Mouse (Mus musculus): ENCODE data around the gene F10. TPM values are rescaled to one million over a fixed set of nuclear protein-coding genes. Genes with fewer than 3 reads are reported as not detected.

F10 gene
- polyA plus RNA-seq, 1 experiment from 2014 or later, result 0.28 TPM

DNA sequence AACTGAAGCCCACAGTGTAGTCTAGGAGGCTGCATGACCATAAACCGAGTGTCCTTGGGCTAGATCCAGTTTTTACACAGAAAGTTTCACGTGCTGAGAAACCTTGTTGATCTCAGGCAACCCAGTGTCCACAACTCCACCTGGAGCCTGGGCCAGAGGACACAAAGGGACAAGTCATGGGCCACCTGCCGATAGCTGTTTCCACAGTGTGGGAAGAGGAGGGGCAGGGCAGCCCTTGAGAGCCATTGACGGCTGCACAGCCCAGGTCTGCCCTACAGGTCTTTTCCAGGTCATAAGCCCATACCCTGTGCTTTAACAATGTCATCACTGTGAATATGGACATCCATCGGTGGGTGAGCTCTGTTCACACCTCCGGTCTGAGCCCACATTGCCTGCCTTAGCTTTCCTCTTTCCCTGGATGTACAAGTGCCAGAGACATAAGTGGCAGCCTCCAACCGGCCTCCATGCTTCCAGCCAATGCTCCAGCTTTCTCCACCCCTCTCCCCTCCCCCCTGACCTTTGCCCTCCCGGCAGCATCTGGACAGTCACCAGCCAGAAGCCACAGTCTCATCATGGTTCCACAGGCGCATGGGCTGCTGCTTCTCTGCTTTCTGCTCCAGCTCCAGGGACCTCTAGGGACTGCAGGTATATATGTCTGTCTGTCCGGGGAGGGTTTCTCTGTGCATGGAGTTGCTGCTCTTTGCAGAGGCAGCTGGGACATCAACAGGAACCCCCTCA is 11.5 kb upstream of the F10 start, which contains the start of gene F7:
F7 (plus strand) TSS at position 548 of the 738 bp plus-strand sequence.
- Histone ChIP-seq H3K4me2 (replicated peaks) (no peak within 1 kb of the TSS), H3K9ac (no peak within 1 kb of the TSS), H3K36me3 (peaks cover 2% of the 10 kb centered on the region; the same call in 1 of the 2 replicates), H3K27ac (no peak within 1 kb of the TSS), H3K9me3 (no peaks in the 10 kb centered on the region), H3K27me3 (no peaks in the 10 kb centered on the region), H3K4me3 (no peak within 1 kb of the TSS), H3K4me1 (no peaks in the 10 kb centered on the region)
- no peak for ATAC-seq (ENCODE audit: low FRiP score, low read depth)
- WGBS, result 54% methylated on average over 10 of the region's 10 CpGs

DNA sequence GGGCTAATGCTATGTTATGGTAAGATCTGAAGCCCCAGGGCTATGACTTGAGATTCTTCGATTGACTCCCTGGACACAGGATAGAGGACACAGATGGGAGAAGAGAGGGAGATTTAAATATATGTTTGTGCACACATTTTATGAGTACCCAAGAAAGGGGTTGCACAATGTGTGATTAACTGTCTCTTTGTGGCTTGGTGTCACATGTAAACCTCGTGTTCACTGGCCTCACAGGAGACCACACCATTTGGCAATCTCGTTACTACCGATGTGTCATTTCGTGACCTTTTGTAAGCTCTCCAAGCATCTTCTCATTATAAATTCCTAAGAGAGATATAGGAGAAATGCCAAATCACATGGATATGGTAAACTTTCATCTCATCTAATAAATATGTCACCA is 9.5 kb upstream of the F10 start:
- H3K27me3 ChIP-seq, result no peaks in the 10 kb centered on the region
- H3K36me3 ChIP-seq, result no peaks in the 10 kb centered on the region
- no peak for ATAC-seq (ENCODE audit: low FRiP score, low read depth)

DNA sequence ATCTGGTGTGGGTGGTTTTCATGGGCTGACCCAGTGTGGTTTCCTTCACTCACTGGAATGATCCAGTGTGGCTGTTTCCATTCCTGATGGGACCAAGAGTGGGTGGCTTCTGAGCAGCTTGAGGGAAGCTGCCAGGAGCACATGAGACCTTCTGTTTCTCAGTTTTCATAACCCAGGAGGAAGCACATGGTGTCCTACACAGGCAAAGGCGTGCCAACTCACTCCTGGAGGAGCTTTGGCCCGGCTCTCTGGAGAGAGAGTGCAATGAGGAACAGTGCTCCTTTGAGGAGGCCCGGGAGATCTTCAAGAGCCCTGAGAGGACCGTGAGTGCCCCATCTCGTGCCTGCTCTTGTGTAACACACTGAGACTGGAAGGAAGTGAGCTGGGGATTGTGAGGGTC is 8.6 kb upstream of the F10 start:
- H3K4me3 ChIP-seq, result no peak overlapping the region
- 73% methylated on average over 5 of the region's 5 CpGs for WGBS

More for the DNA sequence above, 9.5 kb upstream of the F10 start:
- 85% methylated on average over 5 of the region's 5 CpGs for WGBS
- Histone ChIP-seq H3K4me3 (no peak overlapping the region), H3K27ac (no peak overlapping the region), H3K4me1 (no peaks in the 10 kb centered on the region), H3K9ac (no peak overlapping the region), H3K4me2 (replicated peaks) (no peak overlapping the region), H3K9me3 (no peaks in the 10 kb centered on the region)

DNA sequence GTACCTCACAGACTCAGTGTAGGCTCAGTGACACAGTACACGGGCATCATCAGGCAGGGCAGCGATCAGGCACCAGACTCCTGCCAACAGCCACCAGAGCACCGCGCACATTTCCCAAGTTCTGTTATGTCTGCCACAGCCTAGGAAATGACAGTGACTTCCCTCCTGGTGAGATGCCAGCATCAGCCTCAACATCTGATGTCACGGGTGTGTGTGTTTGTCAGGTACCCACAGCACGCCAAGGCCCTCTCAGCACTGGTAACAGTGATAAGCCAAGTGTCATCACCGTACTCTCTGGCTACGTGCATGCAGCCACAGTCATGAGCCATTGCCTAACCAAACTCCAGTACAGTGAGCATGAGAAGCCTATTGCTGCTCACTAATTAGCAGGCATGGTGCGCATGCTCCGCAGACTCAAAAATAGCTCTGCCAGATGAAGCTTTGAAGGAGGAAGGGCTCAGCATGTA is 729 bp upstream of the F10 start:
- WGBS, result 84% methylated on average over 10 of the region's 10 CpGs
- ATAC-seq (ENCODE audit: low FRiP score, low read depth), result no peak
- no peak overlapping the region for H3K27ac ChIP-seq

More for the DNA sequence above, 8.6 kb upstream of the F10 start:
- no peak overlapping the region for H3K27ac ChIP-seq
- no peaks in the 10 kb centered on the region for H3K27me3 ChIP-seq
- no peaks in the 10 kb centered on the region for H3K36me3 ChIP-seq
- no peak for ATAC-seq (ENCODE audit: low FRiP score, low read depth)
- H3K9ac ChIP-seq, result no peak overlapping the region
- no peaks in the 10 kb centered on the region for H3K9me3 ChIP-seq
- H3K4me1 ChIP-seq, result no peaks in the 10 kb centered on the region
- H3K4me2 ChIP-seq (replicated peaks), result no peak overlapping the region

DNA sequence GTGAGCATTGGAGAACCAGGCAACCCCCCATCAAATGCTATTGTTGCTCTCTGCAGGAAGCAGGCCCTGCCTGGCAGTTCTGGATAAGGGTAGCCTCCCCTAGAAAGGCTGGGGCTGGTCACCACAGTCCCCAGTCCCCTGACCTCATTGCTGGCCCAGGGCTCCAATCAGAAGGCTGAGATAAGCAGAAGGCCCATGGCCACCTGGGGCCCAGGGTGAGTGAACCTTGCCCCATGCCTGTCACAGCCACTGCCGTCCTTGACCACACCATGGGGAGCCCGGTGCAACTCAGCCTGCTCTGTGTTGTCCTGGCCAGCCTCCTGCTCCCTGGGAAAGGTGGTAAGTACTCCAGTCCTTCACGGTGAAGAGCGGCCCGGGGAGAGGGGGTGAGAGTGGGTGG is 461 bp downstream of the F10 start:
- H3K4me1 ChIP-seq, result no peaks in the 10 kb centered on the region
- ATAC-seq (ENCODE audit: low FRiP score, low read depth), result no peak
- H3K9me3 ChIP-seq, result no peaks in the 10 kb centered on the region
- no peaks in the 10 kb centered on the region for H3K27me3 ChIP-seq
- no peak overlapping the region for H3K9ac ChIP-seq
- H3K4me3 ChIP-seq, result no peak overlapping the region
- WGBS, result 66% methylated on average over 5 of the region's 5 CpGs
- no peaks in the 10 kb centered on the region for H3K36me3 ChIP-seq
- H3K4me2 ChIP-seq (replicated peaks), result no peak overlapping the region
- H3K27ac ChIP-seq, result no peak overlapping the region

More for the DNA sequence above, 729 bp upstream of the F10 start:
- H3K36me3 ChIP-seq, result no peaks in the 10 kb centered on the region
- no peaks in the 10 kb centered on the region for H3K27me3 ChIP-seq
- no peak overlapping the region for H3K4me3 ChIP-seq
- H3K9me3 ChIP-seq, result no peaks in the 10 kb centered on the region
- H3K4me2 ChIP-seq (replicated peaks), result no peak overlapping the region
- H3K9ac ChIP-seq, result no peak overlapping the region
- H3K4me1 ChIP-seq, result no peaks in the 10 kb centered on the region

DNA sequence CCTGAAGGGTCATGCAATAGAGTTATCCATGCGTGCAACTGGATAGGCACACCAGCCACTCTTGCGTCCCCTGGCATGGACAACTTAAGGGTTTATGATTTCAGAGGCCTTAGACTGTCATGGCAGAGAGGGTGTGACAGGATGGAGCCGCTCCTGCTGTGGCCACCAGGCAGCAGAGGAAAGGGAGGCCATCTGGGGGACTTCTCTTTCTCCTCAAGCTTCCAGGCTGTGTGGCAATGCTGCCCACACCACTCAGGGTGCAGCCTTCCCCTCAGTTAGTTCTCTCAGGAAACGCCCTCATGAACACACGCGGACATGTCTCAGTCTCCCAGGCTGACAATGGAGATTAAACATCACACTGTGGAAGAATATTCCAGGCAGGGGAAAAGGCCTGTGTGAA is 1.9 kb downstream of the F10 start:
- H3K4me3 ChIP-seq, result no peak overlapping the region
- no peak overlapping the region for H3K4me2 ChIP-seq (replicated peaks)
- no peak overlapping the region for H3K27ac ChIP-seq
- H3K9me3 ChIP-seq, result no peaks in the 10 kb centered on the region
- 86% methylated on average over 6 of the region's 6 CpGs for WGBS
- H3K27me3 ChIP-seq, result no peaks in the 10 kb centered on the region
- no peaks in the 10 kb centered on the region for H3K4me1 ChIP-seq
- H3K9ac ChIP-seq, result no peak overlapping the region
- ATAC-seq (ENCODE audit: low FRiP score, low read depth), result no peak
- H3K36me3 ChIP-seq, result no peaks in the 10 kb centered on the region

DNA sequence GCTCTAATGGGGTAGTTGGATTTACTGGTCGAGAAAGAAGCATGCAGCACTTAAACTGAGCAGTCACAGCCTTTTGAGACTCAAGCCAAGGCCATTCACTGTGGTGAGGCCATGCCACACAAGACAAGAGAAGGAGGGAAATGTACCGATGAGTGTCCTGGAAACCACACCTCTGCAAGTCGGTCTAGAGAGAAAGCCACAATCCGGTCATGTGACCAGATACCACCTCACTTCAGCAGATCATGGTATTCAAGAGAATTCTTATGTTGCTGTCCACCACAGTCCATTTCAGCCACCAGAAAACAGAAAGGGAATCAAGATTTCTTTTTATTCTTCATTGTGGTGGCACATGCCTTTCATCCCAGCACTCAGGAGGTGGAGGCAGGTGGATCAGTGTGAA is 4.4 kb downstream of the F10 start:
- no peaks in the 10 kb centered on the region for H3K4me1 ChIP-seq
- no peak overlapping the region for H3K4me2 ChIP-seq (replicated peaks)
- H3K4me3 ChIP-seq, result no peak overlapping the region
- no peaks in the 10 kb centered on the region for H3K9me3 ChIP-seq
- no peak for ATAC-seq (ENCODE audit: low FRiP score, low read depth)
- no peak overlapping the region for H3K9ac ChIP-seq
- H3K27ac ChIP-seq, result no peak overlapping the region
- WGBS, result 81% methylated on average over 4 of the region's 4 CpGs
- H3K36me3 ChIP-seq, result no peaks in the 10 kb centered on the region
- no peaks in the 10 kb centered on the region for H3K27me3 ChIP-seq

DNA sequence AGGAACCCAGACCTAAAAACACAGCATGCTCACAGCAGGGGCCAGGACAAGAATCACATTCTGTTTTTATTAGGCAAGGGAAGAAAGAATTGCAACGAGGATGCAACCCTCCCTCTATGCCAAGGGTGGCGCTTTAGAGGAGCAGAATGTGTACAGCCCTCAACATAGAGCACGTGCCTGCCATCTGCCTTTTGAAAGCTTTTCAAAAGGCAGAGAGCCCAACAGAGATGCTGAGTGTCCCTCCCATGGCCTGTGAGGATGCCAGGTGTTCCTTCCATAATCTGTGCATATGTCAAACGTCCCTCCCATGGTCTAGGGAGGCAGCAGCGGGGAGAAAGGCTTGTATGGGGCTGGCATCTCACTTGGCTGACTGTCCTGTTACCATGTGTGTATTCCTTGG is 10.5 kb downstream of the F10 start:
- Histone ChIP-seq H3K27me3 (no peaks in the 10 kb centered on the region), H3K4me2 (replicated peaks) (no peak overlapping the region), H3K27ac (no peak overlapping the region), H3K36me3 (no peaks in the 10 kb centered on the region), H3K9ac (no peak overlapping the region), H3K4me3 (no peak overlapping the region), H3K9me3 (no peaks in the 10 kb centered on the region), H3K4me1 (no peaks in the 10 kb centered on the region)
- WGBS, result 50% methylated on average over 5 of the region's 5 CpGs
- no peak for ATAC-seq (ENCODE audit: low FRiP score, low read depth)

DNA sequence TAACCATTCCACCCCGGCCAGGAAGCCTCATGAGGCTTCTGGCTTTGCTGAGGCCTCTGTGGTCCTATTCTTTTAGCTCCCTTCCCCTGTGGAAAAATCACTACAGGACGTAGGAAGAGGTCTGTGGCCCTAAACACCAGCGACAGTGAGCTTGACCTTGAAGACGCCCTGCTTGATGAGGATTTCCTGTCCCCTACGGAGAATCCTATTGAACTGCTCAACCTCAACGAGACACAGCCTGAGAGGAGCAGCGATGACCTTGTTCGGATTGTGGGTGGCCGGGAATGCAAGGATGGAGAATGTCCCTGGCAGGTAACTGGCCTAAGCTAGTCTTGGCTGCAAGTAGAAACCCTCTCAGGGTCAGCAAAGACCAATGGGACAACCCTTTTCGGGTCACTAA is 13.4 kb downstream of the F10 start:
- 78% methylated on average over 10 of the region's 10 CpGs for WGBS
- Histone ChIP-seq H3K9me3 (no peaks in the 10 kb centered on the region), H3K36me3 (no peaks in the 10 kb centered on the region), H3K4me3 (no peak overlapping the region), H3K4me2 (replicated peaks) (no peak overlapping the region), H3K4me1 (no peaks in the 10 kb centered on the region), H3K27me3 (no peaks in the 10 kb centered on the region), H3K27ac (no peak overlapping the region), H3K9ac (no peak overlapping the region)
- no peak for ATAC-seq (ENCODE audit: low FRiP score, low read depth)

DNA sequence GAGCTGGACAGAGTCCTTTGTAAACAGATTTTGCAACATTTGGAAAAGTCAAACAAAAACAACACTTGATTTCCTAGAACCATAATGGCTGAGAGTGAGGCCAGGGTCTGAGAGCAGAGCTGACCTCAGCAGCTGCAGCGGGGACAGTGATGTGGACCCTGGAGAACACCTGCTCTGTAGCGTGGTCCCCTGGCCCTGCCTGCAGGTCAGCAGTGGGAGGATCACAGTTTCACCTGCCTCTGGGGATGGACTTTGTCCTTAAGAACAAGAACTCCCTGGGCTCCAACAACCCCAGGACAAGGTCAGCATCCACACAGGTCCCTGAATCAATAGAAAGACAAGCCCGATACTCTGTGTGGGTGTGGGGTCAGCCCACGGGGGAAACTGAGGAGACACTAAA is 20.2 kb downstream of the F10 start:
- 80% methylated on average over 4 of the region's 4 CpGs for WGBS
- Histone ChIP-seq H3K4me1 (0 out of 2 replicates have a peak, but pooled peaks cover 2% of the 10 kb centered on the region), H3K9me3 (no peaks in the 10 kb centered on the region), H3K4me2 (replicated peaks) (no peak overlapping the region), H3K9ac (no peak overlapping the region), H3K4me3 (no peak overlapping the region), H3K27ac (no peak overlapping the region), H3K27me3 (no peaks in the 10 kb centered on the region), H3K36me3 (no peaks in the 10 kb centered on the region)
- no peak for ATAC-seq (ENCODE audit: low FRiP score, low read depth)

DNA sequence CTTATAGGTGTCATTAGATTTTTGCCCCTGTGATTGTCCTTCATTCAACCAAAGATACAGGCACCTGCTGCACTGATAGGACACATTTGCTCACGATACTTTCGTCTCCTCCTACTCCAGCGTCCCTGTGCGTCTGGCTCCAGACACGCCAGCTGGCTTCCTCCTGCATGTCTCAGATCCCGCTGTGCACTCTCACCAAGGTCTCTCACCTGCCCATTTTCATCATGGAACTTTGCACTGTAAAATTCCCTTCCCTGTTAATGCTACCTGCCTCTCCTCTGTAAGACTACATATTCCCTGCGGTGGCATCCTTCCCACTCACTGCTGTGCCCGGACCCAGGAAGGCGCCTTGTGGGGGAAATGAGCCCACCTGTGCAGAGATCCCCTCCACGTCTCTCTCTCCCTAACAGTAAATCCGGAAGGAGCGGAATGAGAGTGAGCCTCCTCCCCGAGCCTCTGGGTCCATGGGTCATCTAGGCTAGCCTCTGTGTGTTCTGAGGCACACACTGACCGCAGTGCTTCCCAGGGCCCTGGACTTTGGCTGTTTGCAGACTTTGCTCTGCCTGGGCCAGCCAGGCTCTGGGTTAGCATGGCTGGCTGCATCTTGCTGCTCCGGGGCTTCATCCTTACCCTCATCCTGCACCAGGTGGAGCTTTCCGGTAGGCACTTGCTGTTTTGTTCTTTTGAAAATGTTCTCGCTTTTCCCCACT is 23.5 kb downstream of the F10 start, which contains the start of gene Proz:
Proz (plus strand) TSS at position 474 of the 710 bp plus-strand sequence.
- Histone ChIP-seq H3K9ac (no peak within 1 kb of the TSS), H3K9me3 (no peaks in the 10 kb centered on the region), H3K4me1 (0 out of 2 replicates have a peak, but pooled peaks cover 6% of the 10 kb centered on the region), H3K4me3 (no peak within 1 kb of the TSS), H3K27me3 (no peaks in the 10 kb centered on the region), H3K27ac (no peak within 1 kb of the TSS), H3K4me2 (replicated peaks) (no peak within 1 kb of the TSS), H3K36me3 (no peaks in the 10 kb centered on the region)
- 78% methylated on average over 17 of the region's 17 CpGs for WGBS
- no peak for ATAC-seq (ENCODE audit: low FRiP score, low read depth)

DNA sequence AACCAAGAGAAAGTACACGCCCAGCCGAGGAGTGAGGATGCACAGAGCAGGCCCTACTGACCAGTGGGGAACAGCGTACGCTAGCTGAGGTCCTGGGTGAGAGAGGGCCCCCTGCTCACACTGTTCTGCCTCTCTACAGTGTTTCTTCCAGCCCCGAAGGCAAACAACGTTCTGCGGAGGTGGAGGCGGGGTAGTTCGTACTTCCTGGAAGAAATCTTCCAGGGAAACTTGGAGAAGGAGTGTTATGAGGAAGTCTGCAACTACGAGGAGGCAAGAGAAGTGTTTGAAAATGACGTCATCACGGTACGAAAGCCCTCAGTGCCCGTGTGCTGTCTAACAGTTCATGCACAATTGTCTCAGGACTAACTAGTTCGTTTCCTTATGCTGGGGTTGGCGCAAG is 26.0 kb downstream of the F10 start:
- WGBS, result 76% methylated on average over 16 of the region's 16 CpGs
- no peak for ATAC-seq (ENCODE audit: low FRiP score, low read depth)
- Histone ChIP-seq H3K4me2 (replicated peaks) (no peak overlapping the region), H3K9me3 (no peaks in the 10 kb centered on the region), H3K4me1 (0 out of 2 replicates have a peak, but pooled peaks cover 3% of the 10 kb centered on the region), H3K4me3 (no peak overlapping the region), H3K36me3 (no peaks in the 10 kb centered on the region), H3K27me3 (no peaks in the 10 kb centered on the region), H3K27ac (no peak overlapping the region), H3K9ac (no peak overlapping the region)
